Mouse (Mus musculus): Measurements from ENCODE around the gene Sfxn2.

DNA sequence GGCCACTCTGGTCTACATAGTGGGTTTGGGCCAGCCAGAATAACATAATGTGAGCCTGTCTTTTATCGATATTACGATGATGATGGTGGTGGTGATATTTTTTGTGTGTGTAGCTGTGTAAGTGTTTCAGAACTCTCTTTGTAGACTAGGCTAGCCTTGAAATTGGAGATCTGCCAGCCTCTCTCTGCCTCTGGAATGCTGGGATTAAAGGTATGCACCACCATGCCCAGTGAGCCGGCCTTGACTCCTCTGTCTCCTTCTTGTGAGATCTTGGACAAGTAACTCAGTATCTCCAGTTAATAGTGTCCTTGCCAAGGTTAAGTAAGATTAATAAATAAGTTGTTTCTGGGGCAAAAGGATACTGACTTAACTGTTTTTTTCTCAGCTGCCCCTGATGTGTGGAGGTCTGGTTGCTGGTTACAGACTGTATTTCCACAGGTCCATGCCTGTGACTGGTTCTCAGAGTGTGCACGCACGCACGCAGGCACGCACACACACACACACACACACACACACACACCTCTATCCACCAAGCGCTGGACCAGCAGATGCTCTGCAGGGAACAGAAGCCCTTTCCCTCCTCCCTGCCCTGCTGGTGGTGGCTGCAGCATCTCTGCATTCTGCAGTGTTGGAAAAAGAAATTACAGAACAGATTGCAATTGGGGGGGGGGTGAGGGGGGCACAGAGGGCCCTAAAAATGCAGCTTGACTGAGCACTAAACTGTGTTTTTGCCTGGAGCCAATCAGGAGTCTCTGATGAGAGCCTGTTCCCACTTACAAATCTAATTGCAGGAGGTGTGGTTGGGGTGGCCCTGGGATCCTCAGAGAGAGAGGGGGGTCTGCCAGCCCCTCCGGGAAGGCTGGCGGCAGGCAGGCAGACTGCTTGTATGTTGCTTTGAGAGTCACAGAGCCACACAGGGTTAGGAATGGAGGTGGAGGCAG, 47.2 kb upstream of the Sfxn2 start:
- no peak for TF ChIP-seq CTCF (IDR thresholded peaks at IDR 0.05; ENCODE audit: borderline replicate concordance, extremely low read depth, insufficient read depth, insufficient read length)
- no peak for TF ChIP-seq POLR2A (IDR thresholded peaks at IDR 0.05; ENCODE audit: borderline replicate concordance, extremely low read depth, insufficient read depth, insufficient read length, poor library complexity, severe bottlenecking)
